Mouse (Mus musculus): Measurements from ENCODE around the gene Map3k20. TPM values are rescaled to one million over a fixed set of nuclear protein-coding genes. Genes with fewer than 3 reads are reported as not detected.

Map3k20 gene
- polyA plus RNA-seq, 1 experiment from 2014 or later, result 7.3 TPM

- Histone ChIP-seq H3K4me3 (no peak overlapping the region), H3K4me1 (peaks cover 14% of the 10 kb centered on the region), H3K36me3 (replicated peaks) (no peaks in the 10 kb centered on the region), H3K27me3 (replicated peaks; ENCODE audit: low read depth, poor library complexity, severe bottlenecking) (peaks cover 24% of the 10 kb centered on the region), H3K27ac (replicated peaks) (no peak overlapping the region), H3K9me3 (no peaks in the 10 kb centered on the region)
- DNase-seq (ENCODE audit: low spot score), result no peak
- 74% methylated on average over 7 of the region's 7 CpGs for WGBS
Observed at GRCm38 (mm10) chr2:72284689-72285088, 748 bp upstream of the Map3k20 start.

GRCm38 (mm10) chr2:72285888-72286661 is 638 bp downstream of the Map3k20 start:
- Histone ChIP-seq H3K9me3 (no peaks in the 10 kb centered on the region), H3K4me3 (peak overlapping the region; percentile 96), H3K4me1 (peaks cover 14% of the 10 kb centered on the region), H3K36me3 (replicated peaks) (no peaks in the 10 kb centered on the region), H3K27me3 (replicated peaks; ENCODE audit: low read depth, poor library complexity, severe bottlenecking) (peaks cover 24% of the 10 kb centered on the region), H3K27ac (replicated peaks) (peak overlapping the region; percentile 93)
- 2% methylated on average over 60 of the region's 60 CpGs for WGBS
- no peak for DNase-seq (ENCODE audit: low spot score)

GRCm38 (mm10) chr2:72287142-72287541 is 1.7 kb downstream of the Map3k20 start:
- Histone ChIP-seq H3K4me1 (peaks cover 14% of the 10 kb centered on the region), H3K9me3 (no peaks in the 10 kb centered on the region), H3K27ac (replicated peaks) (no peak overlapping the region), H3K27me3 (replicated peaks; ENCODE audit: low read depth, poor library complexity, severe bottlenecking) (peaks cover 24% of the 10 kb centered on the region), H3K4me3 (no peak overlapping the region), H3K36me3 (replicated peaks) (no peaks in the 10 kb centered on the region)
- no peak for DNase-seq (ENCODE audit: low spot score)
- WGBS, result 65% methylated on average over 4 of the region's 4 CpGs

- WGBS, result 88% methylated on average over 11 of the region's 11 CpGs
- no peak overlapping the region for H3K27ac ChIP-seq (replicated peaks)
- no peaks in the 10 kb centered on the region for H3K36me3 ChIP-seq (replicated peaks)
- no peak overlapping the region for H3K4me3 ChIP-seq
- DNase-seq (ENCODE audit: low spot score), result no peak
- H3K27me3 ChIP-seq (replicated peaks; ENCODE audit: low read depth, poor library complexity, severe bottlenecking), result peaks cover 19% of the 10 kb centered on the region
- H3K9me3 ChIP-seq, result no peaks in the 10 kb centered on the region
- peaks cover 14% of the 10 kb centered on the region for H3K4me1 ChIP-seq
Observed at GRCm38 (mm10) chr2:72288932-72289534, 3.6 kb downstream of the Map3k20 start.

GRCm38 (mm10) chr2:72291103-72291502 is 5.7 kb downstream of the Map3k20 start:
- no peak overlapping the region for H3K4me3 ChIP-seq
- WGBS, result 94% methylated on average over 1 of the region's 1 CpGs
- no peaks in the 10 kb centered on the region for H3K36me3 ChIP-seq (replicated peaks)
- no peaks in the 10 kb centered on the region for H3K9me3 ChIP-seq
- H3K27ac ChIP-seq (replicated peaks), result no peak overlapping the region
- H3K27me3 ChIP-seq (replicated peaks; ENCODE audit: low read depth, poor library complexity, severe bottlenecking), result 0 out of 2 replicates have a peak, but pooled peaks cover 6% of the 10 kb centered on the region
- no peak for DNase-seq (ENCODE audit: low spot score)
- H3K4me1 ChIP-seq, result peaks cover 13% of the 10 kb centered on the region

- H3K27ac ChIP-seq (replicated peaks), result no peak overlapping the region
- no peak for DNase-seq (ENCODE audit: low spot score)
- no peaks in the 10 kb centered on the region for H3K9me3 ChIP-seq
- H3K27me3 ChIP-seq (replicated peaks; ENCODE audit: low read depth, poor library complexity, severe bottlenecking), result no peaks in the 10 kb centered on the region
- WGBS, result 85% methylated on average over 8 of the region's 8 CpGs
- H3K4me3 ChIP-seq, result no peak overlapping the region
- H3K4me1 ChIP-seq, result peaks cover 9% of the 10 kb centered on the region
- no peaks in the 10 kb centered on the region for H3K36me3 ChIP-seq (replicated peaks)
Observed at GRCm38 (mm10) chr2:72292573-72292972, 7.1 kb downstream of the Map3k20 start.

- DNase-seq (ENCODE audit: low spot score), result no peak
- Histone ChIP-seq H3K4me1 (peaks cover 12% of the 10 kb centered on the region), H3K4me3 (no peak overlapping the region), H3K27me3 (replicated peaks; ENCODE audit: low read depth, poor library complexity, severe bottlenecking) (no peaks in the 10 kb centered on the region), H3K27ac (replicated peaks) (no peak overlapping the region), H3K36me3 (replicated peaks) (no peaks in the 10 kb centered on the region; the same call in 1 of the 2 replicates), H3K9me3 (no peaks in the 10 kb centered on the region)
- WGBS, result 58% methylated on average over 6 of the region's 6 CpGs
Observed at GRCm38 (mm10) chr2:72294994-72295393, 9.6 kb downstream of the Map3k20 start.

GRCm38 (mm10) chr2:72296984-72297715 is 11.7 kb downstream of the Map3k20 start:
- DNase-seq (ENCODE audit: low spot score), result no peak

GRCm38 (mm10) chr2:72297716-72298082 is 12.3 kb downstream of the Map3k20 start:
- WGBS, result 58% methylated on average over 10 of the region's 10 CpGs
- H3K4me1 ChIP-seq, result peaks cover 12% of the 10 kb centered on the region
- H3K4me3 ChIP-seq, result no peak overlapping the region
- H3K9me3 ChIP-seq, result no peaks in the 10 kb centered on the region
- no peaks in the 10 kb centered on the region for H3K27me3 ChIP-seq (replicated peaks; ENCODE audit: low read depth, poor library complexity, severe bottlenecking)
- H3K36me3 ChIP-seq (replicated peaks), result no peaks in the 10 kb centered on the region; the same call in 1 of the 2 replicates
- peak; percentile 31 for DNase-seq (ENCODE audit: low spot score)
- H3K27ac ChIP-seq (replicated peaks), result no peak overlapping the region

More at GRCm38 (mm10) chr2:72296984-72297715, 11.7 kb downstream of the Map3k20 start:
- Histone ChIP-seq H3K9me3 (no peaks in the 10 kb centered on the region), H3K36me3 (replicated peaks) (no peaks in the 10 kb centered on the region; the same call in 1 of the 2 replicates), H3K27me3 (replicated peaks; ENCODE audit: low read depth, poor library complexity, severe bottlenecking) (no peaks in the 10 kb centered on the region), H3K27ac (replicated peaks) (no peak overlapping the region), H3K4me1 (peaks cover 12% of the 10 kb centered on the region), H3K4me3 (no peak overlapping the region)
- 88% methylated on average over 10 of the region's 10 CpGs for WGBS

GRCm38 (mm10) chr2:72298406-72298805 is 13.0 kb downstream of the Map3k20 start:
- H3K4me3 ChIP-seq, result no peak overlapping the region
- no peaks in the 10 kb centered on the region for H3K9me3 ChIP-seq
- H3K27ac ChIP-seq (replicated peaks), result no peak overlapping the region
- WGBS, result 59% methylated on average over 4 of the region's 4 CpGs
- H3K36me3 ChIP-seq (replicated peaks), result no peaks in the 10 kb centered on the region; the same call in 1 of the 2 replicates
- no peaks in the 10 kb centered on the region for H3K27me3 ChIP-seq (replicated peaks; ENCODE audit: low read depth, poor library complexity, severe bottlenecking)
- DNase-seq (ENCODE audit: low spot score), result no peak
- peaks cover 12% of the 10 kb centered on the region for H3K4me1 ChIP-seq

- Histone ChIP-seq H3K27me3 (replicated peaks; ENCODE audit: low read depth, poor library complexity, severe bottlenecking) (no peaks in the 10 kb centered on the region), H3K4me1 (peaks cover 13% of the 10 kb centered on the region), H3K36me3 (replicated peaks) (peaks cover 10% of the 10 kb centered on the region), H3K27ac (replicated peaks) (no peak overlapping the region), H3K4me3 (no peak overlapping the region), H3K9me3 (no peaks in the 10 kb centered on the region)
- DNase-seq (ENCODE audit: low spot score), result no peak
- 86% methylated on average over 9 of the region's 9 CpGs for WGBS
Observed at GRCm38 (mm10) chr2:72301194-72301916, 15.9 kb downstream of the Map3k20 start.

GRCm38 (mm10) chr2:72305738-72306137 is 20.3 kb downstream of the Map3k20 start:
- Histone ChIP-seq H3K9me3 (no peaks in the 10 kb centered on the region), H3K4me1 (peaks cover 7% of the 10 kb centered on the region), H3K4me3 (no peak overlapping the region), H3K36me3 (replicated peaks) (peaks cover 10% of the 10 kb centered on the region), H3K27ac (replicated peaks) (no peak overlapping the region), H3K27me3 (replicated peaks; ENCODE audit: low read depth, poor library complexity, severe bottlenecking) (no peaks in the 10 kb centered on the region)
- DNase-seq (ENCODE audit: low spot score), result no peak
- 90% methylated on average over 7 of the region's 7 CpGs for WGBS

Data from embryonic facial prominence, embryonic 10.5 days (tissue).